Mouse (Mus musculus) embryonic fibroblast, embryonic 13.5 days (primary cell): ENCODE measurements around the gene Siae.

Experiments
- CTCF ChIP-seq: IDR thresholded peaks from 2 replicates; pipeline ENCODE4 v1.5.1; 2011; ENCODE audit warnings: mild to moderate bottlenecking, control low read depth, low read length, moderate library complexity, borderline replicate concordance; ENCODE audit not compliant: insufficient read depth
- POLR2A ChIP-seq: IDR thresholded peaks from 2 replicates; pipeline ENCODE4 v1.6.1; 2011; ENCODE audit warnings: low read depth, mild to moderate bottlenecking, control low read depth, low read length, moderate library complexity

- TF ChIP-seq CTCF (no peak), POLR2A (no peak)
Measured at GRCm38 (mm10) chr9:37593690-37594089, 38.2 kb downstream of the Siae start.
